Mouse (Mus musculus) brain, adult 2 months (tissue): Measurements from ENCODE around the gene Kazald1.

Source experiments
- DNase-seq: peaks from one replicate; pipeline ENCODE4 v3.0.0; 2011; ENCODE audit warnings: low read depth, low spot score

The Kazald1 gene

DNA sequence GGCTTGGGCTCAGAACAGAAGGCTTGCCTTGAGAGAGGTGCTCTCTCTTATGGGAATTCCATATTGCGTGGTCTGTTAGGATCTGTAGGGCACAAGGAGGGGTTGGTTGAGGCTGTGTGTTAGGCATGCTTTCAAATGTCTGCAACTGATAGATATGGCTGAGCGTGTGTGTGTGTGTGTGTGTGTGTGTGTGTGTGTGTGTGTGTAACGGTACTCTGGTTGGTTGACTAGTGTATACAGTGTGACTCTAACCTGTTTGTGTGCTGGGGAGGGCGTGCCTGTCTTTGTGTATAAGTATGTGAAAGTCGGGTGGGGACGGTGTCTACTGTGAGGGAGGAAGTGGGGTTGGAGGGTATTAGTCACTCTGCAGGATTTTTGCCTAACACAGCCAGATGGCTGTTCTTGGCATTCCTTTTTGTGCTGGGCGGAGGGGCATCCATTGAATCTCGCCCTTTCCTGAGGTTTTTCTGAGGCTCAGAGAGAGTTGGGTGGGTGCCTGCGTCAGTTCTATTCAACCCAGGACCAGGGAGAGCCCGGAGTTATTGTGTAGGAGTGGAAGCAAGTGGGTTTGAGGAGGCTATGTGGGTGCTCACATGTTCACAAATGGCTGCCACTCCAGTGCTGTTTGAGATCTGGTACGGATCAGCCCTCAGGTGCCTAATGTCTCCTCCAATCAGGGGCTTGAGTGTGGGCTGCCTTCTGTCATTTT is 27.0 kb upstream of the Kazald1 start:
- DNase-seq: peak; percentile 95

DNA sequence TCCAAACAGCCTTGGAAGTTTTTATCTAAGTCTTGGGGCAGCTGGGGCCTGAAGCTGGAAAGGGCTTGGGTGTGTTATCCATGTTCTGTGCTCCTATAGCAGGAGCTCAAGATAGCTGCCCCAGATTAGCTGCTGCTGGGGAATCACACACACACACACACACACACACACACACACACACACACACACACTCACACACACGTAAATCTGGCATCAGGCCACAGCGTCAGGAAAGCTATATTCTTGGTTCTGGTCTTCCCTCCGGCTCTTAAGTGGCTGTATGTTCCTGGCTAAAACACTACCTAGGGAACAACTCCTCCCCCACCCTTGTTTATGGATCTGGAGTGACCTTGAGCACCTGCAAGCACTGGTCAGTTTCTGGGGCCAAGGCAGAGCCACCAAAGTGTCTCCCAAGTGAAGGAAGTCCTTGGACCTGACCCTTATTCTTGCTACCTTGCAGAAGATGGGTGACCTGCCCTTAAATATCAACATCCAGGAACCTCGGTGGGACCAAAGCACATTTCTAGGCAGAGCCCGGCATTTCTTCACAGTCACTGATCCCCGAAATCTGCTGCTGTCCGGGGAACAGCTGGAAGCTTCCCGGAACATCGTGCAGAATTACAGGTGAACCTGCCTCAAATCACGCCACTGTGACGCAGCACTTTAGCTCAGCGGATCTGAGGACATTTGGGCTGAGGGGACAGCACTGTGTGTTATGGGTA is 26.2 kb upstream of the Kazald1 start:
- peak; percentile 58 for DNase-seq

DNA sequence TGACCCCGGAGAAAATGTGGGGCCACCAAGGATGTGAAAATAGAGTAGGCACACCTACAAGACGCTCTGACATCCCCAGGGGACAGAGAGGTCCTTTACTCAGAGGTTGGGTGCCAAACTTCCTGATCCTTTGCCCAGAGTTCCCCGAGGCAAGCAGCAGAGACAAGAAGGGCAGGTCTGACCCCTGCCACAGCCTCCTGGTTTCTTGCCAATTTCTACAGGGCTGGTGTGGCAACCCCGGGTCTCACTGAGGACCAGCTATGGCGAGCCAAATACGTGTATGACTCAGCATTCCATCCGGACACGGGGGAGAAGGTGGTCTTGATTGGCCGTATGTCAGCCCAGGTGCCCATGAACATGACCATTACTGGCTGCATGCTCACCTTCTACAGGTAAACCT is 25.5 kb upstream of the Kazald1 start:
- no peak for DNase-seq

DNA sequence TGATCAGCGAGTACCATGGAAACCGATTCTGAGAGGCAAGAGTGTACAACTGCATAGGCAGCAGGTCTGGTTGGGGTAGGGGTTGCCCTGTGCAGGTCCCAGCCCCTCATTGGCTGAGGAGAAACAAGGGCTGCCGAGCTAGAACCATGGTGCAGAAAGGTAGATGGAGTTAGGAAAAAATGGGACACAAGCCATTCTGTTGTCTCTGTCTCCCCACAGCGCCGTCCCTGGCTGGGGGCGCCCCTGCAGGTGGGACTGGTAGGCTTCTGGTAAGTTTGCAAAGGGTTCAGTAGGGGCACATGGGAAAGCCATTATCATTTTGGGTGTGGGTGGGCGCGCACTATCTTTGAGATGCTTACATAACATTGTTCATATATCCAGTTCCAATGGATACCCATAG is 21.6 kb upstream of the Kazald1 start:
- no peak for DNase-seq

DNA sequence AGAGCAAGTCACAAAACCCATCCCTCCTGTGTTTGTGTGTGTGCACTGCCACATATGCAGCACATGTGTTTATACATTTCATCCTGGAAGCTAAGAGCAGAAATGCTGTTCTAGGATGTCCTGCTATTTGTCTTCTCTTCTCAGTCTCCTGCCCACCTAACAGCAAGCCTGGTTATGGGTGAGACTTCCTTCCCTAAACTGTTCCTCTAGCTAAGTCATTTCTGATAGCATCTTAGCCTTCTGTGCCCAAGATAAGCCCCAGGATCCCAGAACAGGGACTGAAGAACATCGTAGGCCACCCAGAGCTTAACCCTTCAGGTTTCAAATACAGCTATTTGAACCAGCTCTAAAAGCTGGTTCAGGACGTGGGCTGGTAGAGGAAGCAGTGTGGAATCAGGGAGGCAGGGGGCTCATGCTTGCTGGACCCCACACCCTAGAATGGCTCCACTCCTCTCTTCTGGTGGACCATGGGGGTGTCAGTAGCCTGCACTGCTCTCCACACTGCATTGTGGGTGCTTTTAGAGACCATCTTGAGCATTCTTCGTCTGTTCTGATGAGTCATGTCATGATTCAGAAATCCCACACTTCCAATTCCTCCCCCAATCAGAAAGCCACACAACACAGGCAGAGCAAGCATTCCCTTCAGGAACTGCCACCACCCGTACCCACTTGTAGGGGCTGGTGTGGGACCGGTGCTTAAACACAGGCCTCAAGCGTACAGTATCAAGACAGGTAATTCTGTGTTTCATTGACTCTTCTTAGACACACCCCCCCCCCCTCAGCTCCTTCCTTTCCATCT is 19.9 kb upstream of the Kazald1 start:
- peak; percentile 90 for DNase-seq

DNA sequence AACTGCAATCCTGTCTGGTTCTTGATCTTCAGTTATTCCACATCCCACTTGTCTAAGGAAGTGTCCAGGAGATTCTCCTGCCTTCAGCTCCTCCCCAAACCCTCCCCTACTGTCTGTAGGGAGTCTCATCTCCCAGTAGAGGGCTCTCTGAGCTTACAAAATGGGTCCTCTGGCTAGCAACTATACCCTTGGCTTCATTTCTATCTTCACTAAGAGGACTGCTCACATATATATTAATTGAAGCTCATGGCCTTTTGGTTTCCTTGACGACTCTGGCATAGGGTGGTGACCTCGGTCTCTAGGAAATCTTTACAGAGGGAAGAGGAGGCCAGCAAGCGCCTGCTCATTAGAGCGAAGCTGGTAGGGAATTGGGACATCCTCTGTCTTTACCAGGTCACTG is 18.7 kb upstream of the Kazald1 start:
- peak; percentile 87 for DNase-seq

DNA sequence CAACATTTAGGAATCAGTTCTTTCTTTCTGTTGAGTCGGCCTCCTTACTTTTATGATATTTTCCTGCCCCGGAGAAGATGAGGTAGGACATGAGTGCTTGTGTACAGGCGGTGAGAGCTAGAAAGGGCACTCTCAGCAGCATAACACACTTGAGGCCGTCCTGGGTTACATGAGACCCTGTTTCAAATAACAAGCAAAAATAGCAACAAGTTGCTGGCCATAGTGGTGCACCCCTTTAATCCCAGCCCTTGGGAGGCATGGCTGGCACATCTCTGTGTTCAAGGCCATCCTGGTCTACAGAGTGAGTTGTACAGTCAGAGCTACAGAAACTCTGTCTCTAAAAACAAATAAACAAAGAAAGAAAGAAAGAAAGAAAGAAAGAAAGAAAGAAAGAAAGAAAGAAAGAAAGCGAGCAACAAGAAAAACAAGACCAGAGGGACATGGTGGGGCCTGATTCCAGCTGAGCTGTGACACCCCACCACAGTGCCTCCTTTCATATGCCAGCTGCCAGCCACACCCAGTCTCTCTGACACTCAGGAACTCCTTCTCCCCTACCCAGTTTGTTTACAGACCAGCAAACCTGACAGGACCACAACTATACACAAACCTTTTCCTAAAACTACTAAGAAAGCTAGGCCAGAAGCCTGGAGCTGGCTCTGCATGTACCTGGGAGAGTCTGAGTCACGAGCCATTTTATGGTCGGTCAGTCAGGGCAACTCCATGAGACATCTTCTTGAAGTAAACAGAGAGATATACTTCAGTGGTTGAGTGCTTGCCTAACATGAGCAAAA is 17.9 kb upstream of the Kazald1 start:
- no peak for DNase-seq

DNA sequence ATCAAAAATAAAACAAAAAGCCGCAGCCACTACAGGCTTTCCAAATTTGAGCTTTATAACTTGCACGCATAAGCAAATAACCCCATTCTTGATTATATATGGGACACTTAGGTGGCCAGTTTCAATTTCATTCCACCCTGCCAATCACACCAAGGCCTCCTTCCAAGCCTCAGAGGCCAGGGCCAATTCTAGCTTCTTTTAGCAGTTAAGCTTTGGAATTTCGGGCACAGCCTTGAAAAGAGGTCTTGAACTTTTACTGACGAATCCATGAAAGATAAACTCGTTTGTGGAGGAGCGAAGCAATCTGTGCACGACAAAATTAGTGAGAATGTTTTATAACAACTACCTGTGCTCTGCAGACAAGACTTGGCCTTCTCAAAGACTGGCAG is 17.3 kb upstream of the Kazald1 start:
- DNase-seq: no peak

DNA sequence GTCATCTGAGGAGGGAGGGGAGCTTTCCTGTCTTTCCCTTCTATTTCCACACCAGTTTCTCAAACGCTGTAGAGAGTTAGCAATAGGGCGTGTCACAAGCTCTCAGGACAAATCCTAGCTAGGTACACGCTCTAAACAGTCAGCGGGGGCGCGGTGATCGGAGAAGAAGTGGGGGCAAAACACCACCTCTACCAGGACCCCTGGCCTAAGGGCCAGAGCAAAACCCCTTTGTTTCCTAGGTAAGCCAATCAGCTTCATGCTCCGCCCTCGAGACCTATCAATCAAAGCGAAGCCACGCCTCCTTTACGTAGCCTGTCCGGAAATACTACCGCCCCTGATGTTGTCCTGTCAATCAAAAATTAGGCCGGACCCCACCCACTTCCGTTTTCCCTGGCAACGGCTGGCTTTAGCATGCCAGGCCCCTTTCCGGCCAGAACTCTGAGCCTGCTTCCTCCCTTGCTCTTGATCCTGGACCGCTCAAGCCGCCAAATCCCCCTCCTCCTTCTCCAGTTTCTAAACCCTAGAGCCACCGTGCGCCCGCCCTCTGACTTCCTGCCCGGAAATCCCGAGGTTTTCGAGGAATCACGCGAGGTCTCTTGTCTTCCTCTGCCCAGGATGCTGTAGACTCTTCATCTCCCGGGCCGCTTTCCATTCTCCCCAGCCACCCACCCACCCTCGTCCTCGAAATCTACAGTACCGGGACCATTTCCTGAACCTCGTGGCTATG is 16.8 kb upstream of the Kazald1 start:
- peak; percentile 98 for DNase-seq

DNA sequence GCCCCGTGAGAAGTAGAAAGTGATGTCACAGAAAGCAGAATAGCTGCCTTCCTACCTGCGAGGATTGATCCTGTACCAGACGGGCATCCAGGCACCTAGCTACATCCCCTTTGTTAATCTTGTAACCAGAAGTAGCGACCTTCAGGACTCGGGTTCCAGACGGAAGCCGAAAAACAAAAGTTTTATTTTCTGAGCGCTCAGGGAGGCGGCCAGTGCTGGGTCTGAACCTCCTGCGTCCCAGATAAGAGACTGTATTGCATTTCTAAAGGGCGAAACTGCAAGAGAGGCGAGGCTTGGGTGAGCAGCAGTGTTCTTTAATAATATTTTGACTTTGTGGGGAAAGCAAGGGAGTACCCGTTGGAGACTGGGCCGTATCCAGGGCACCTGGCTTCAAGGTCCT is 16.2 kb upstream of the Kazald1 start:
- DNase-seq: no peak

DNA sequence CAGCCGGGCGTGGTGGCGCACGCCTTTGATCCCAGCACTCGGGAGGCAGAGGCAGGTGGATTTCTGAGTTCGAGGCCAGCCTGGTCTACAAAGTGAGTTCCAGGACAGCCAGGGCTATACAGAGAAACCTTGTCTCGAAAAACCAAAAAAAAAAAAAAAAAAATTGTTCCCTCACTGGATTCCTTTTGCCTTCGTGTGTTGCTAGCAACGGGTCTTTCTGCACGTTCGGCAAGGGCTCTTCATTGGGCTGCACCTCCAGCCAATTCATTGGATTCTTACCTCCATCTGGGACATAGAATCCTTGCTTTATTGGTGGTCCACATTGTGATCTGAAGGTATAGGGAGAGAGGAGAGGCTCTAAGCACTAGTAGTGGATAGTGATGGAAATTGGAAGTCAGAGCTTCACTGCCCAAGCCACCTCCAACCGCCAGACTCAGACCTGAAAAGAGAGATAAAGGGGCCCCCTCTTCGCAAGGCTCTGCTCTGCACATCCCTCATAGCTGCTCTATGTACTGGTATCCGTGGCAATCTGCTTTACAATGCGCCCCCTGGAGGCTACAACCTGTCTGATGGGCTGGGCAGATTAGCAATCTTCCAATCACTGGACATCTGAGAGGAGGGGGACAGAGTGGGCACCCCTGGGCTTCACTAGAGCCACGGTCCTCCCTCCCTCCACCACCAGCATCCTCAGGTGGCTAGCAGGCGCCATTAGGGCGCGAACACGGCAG is 11.3 kb upstream of the Kazald1 start:
- peak; percentile 73 for DNase-seq

DNA sequence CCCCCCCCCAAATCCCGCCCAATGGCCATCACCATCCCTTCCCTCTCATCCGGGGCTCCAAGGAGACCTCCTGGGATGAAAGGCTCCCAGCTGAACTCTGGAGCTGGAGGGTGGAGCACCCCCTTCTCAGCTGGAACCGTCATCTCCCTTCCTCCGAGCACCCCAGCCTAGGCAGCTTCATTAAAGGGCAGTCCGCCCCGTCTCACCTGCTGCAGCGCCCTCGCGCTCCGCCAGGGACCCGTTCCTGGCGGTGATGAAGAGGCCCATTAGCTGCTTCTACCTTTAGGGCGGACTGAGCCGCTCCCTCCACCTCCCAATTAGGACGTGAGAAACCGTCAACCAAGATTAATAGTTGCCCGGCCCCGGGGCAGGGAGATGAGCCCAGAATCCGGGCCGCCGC is 9.8 kb upstream of the Kazald1 start:
- DNase-seq: no peak

DNA sequence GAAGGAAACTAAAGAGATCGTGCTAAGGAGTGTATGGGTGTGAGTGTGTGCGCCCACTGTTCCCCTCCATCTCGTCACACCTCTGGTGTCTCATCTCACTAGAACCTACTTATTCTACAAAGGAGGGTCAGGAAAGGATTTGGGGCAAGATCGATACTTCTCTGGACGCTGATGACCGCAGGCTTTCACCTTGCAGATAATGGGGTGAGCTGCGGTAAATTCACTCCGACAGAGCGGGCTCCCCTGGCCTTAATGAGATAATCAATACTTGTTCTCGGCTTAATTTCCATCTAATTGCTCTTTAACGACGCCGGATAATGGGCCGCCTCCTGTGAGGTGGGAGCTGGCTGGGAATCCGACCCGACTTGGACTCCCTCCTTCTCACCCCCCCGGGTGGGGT is 7.9 kb upstream of the Kazald1 start:
- DNase-seq: no peak

DNA sequence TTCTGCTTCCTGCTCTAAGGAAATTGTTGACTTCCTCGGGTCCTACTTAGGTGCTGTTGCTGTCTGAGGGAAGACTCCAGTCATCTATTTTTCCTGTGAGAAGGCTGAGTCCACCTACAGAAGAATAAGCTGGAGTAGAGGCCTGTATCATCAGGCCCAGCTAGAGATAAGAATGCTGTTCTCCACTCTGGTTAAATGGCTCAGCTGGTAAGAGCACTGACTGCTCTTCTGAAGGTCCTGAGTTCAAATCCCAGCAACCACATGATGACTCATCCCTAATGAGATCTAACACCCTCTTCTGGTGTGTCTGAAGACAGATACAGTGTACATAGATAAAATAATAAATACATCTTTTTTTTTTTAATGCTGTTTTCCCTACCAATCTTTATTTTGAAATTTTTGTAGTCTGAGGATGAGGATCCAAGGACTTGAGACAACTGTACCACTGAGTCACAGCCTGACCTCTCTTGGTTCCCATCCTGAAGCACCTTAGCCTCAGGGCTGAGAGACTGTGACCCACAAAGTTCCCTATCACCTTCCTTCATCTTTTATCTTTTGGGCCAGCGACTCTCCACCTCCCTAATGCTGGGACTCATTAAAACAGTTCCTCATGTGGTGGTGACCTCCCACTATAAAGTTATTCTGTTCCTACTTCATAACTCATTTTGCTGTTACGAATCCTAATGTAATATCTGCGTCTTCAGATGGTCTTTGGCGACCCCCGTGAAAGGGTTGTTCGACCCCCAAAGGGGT is 7.1 kb upstream of the Kazald1 start:
- no peak for DNase-seq

DNA sequence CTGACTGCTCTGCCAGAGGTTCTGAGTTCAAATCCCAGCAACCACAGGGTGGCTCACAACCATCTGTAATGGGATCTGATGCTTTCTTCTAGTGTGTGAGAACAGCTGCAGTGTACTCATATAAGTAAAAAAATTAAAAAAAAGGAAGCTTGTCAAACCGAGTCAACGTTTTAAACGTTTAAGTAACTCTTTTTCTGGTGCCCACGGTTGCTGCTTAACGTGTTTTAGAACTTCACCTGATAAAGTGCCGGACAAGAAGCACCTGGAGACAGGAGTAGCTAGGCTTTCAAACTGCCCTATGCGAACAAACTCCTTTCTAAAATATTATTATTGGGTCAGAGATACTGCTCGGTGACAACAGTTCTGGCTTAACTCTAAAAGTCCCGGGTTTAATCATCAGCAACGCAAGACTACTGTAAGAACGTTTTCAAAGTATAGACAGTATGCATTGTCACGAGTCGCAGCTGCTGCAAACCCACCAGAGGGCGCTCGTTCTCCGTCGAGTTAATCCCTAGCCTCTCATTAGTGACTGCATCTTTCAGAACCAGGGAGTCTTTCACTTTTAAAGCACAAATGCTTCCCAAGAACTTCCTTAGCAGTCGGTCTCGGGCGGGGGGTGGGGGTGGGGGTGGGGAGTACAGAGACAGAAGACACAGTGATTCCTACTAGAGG is 1.0 kb upstream of the Kazald1 start:
- DNase-seq: peak; percentile 94

DNA sequence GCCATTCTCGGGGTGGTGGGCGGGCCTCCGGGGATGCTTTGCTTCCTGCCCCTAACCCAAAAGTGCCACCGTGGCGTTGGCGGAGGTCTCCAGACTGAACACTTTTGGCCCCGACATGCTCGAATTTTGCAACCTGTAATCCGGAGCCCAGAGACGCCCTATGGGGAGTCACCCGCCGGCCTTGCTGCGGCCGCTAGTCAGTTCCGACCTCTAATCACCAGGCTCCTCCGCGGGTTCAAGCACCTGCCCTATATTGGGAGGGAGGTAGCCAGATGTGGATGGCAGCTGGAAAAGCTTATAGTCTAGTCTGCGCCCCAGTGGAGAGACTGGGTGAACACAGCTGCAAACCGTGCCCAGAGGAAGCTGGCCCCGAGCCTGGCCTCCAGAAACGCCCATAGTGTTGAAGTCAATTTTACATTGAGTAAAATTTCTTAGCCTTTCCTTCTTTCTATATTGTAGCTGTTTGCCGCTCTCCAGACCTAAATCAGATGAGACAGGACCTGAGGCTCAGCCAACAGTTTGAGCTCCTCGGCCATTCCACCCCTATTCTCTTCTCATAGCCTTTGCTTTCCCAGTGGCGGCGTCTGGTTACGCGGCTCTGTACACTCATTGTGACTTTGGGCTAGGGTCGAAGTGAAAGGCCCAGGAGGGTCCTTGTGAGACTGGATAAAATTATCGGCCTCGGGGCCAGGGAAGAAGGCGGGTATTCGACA is 438 bp downstream of the Kazald1 start:
- DNase-seq: no peak

DNA sequence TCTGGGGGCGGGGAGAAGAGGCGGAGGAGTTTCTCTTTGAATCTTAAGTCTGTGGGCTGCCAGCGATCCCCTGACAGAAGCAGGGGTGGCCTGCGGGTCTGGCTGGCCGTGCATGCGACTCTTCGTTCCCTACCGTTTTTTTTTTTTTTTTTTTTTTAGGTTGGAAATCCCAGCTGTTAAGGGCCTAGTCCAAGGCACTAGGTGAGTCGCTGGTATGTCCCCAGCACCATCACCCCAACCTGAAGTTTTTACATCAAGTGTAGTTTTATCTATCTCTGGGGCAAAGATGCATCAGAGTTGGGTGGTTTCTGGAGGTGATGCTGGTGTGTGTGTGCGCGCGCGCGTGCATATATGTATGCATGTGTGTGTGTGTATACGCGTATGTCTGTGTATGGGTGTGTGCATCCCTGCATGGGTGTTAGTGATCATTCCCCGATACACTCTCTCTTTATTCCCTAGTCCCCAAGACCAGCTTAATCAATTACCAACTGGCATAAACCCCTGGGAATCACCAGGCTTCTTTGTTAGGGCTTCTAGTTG is 1.1 kb downstream of the Kazald1 start:
- no peak for DNase-seq
